Mouse (Mus musculus) small intestine, adult 2 months (tissue): ENCODE measurements around the gene Ntf5. TPM values are rescaled to one million over a fixed set of nuclear protein-coding genes. Genes with fewer than 3 reads are reported as not detected.
"Not testable (repeated sequence)": the region's sequence is repeated elsewhere in the genome, so short reads cannot be mapped to it uniquely, and the experiment has no call there.

Experiments used
- H3K27ac ChIP-seq: fragments of 200-500 bp; 2 replicates; pipeline ENCODE4 v1.5.1; 2012; ENCODE audit warnings: low read depth, low read length, control low read depth, inconsistent platforms; ENCODE audit not compliant: insufficient read depth
- H3K27me3 ChIP-seq: fragments of 200-500 bp; 2 replicates; pipeline ENCODE4 v1.6.1; 2012; ENCODE audit warnings: mild to moderate bottlenecking, moderate library complexity, low read length, inconsistent platforms; ENCODE audit not compliant: control insufficient read depth, insufficient read depth
- H3K36me3 ChIP-seq: fragments of 200-500 bp; 2 replicates; pipeline ENCODE4 v1.6.1; 2012; ENCODE audit warnings: mild to moderate bottlenecking, low read length, control low read depth, inconsistent platforms; ENCODE audit not compliant: control insufficient read depth, insufficient read depth
- H3K4me1 ChIP-seq: fragments of 200-500 bp; 2 replicates; pipeline ENCODE4 v1.6.1; 2012; ENCODE audit warnings: low read length, inconsistent platforms, mixed read lengths; ENCODE audit not compliant: control insufficient read depth, insufficient read depth, insufficient read length
- H3K4me3 ChIP-seq: fragments of 200-500 bp; 2 replicates; pipeline ENCODE4 v1.5.1; 2012; ENCODE audit warnings: low read depth, mild to moderate bottlenecking, control low read depth, inconsistent platforms, low read length, moderate library complexity
- CTCF ChIP-seq: fragments of 200-500 bp; IDR thresholded peaks from 2 replicates; pipeline ENCODE4 v1.5.1; 2012; ENCODE audit warnings: low read depth, mild to moderate bottlenecking, control low read depth, inconsistent platforms, low read length, moderate library complexity, mixed read lengths; ENCODE audit not compliant: insufficient replicate concordance, insufficient read length; ENCODE audit errors: extremely low read depth
- POLR2A ChIP-seq: fragments of 200-500 bp; IDR thresholded peaks from 2 replicates; pipeline ENCODE4 v1.6.1; 2012; ENCODE audit warnings: low read depth, mild to moderate bottlenecking, control low read depth, inconsistent platforms, low read length, moderate library complexity
- WGBS: fragments of 180-500 bp; shearing (Covaris S2); methylation state at CpG from one replicate; pipeline ENCODE4 v1.1.7; 2018; 5-methylcytosine and 5-hydroxymethylcytosine counted together
- polyA plus RNA-seq: library from polyadenylated mRNA; depleted of rRNA; stranded (reverse); fragments of >200 nt; gene quantifications from 2 replicates; pipeline ENCODE4 v1.2.3, GENCODE M21; 2012

The Ntf5 gene
- polyA plus RNA-seq, 1 experiment = 0.28 TPM

GRCm38 (mm10) chr7:45395129-45395541 is 18.4 kb upstream of the Ntf5 start:
- under 1% methylated on average over 20 of the region's 20 CpGs for WGBS
- Histone ChIP-seq H3K4me3 (peak overlapping the region; percentile 76), H3K27me3 (no peaks in the 10 kb centered on the region), H3K4me1 (peaks cover 1% of the 10 kb centered on the region; the same call in 1 of the 2 replicates), H3K36me3 (peaks cover 17% of the 10 kb centered on the region), H3K27ac (peak overlapping the region; percentile 72)
- TF ChIP-seq POLR2A (no peak), CTCF (no peak)

GRCm38 (mm10) chr7:45395578-45396336 is 17.7 kb upstream of the Ntf5 start, which contains the start of gene Snrnp70:
Gene Snrnp70 (minus strand): TSS chr7:45395742.
- Histone ChIP-seq H3K4me1 (peaks cover 1% of the 10 kb centered on the region; the same call in 1 of the 2 replicates), H3K4me3 (peak within 1 kb of the TSS; percentile 76), H3K27me3 (no peaks in the 10 kb centered on the region), H3K36me3 (peaks cover 13% of the 10 kb centered on the region), H3K27ac (peak within 1 kb of the TSS; percentile 72)
- TF ChIP-seq CTCF (0 out of 2 replicates have a peak, but pooled peaks have one; percentile 19), POLR2A (peak; percentile 89)
- WGBS = under 1% methylated on average over 60 of the region's 60 CpGs

- H3K27me3 ChIP-seq, H3K4me1 ChIP-seq: not testable (repeated sequence)
- 0 out of 2 replicates have a peak, but pooled peaks have one; percentile 3 for TF ChIP-seq CTCF
- Histone ChIP-seq H3K36me3 (peaks cover 11% of the 10 kb centered on the region), H3K4me3 (peak overlapping the region; percentile 66), H3K27ac (peak overlapping the region; percentile 58; the same call in 1 of the 2 replicates)
- 2% methylated on average over 3 of the region's 3 CpGs for WGBS
Observed at GRCm38 (mm10) chr7:45396337-45396775, 17.1 kb upstream of the Ntf5 start.

- Histone ChIP-seq H3K36me3 (peaks cover 7% of the 10 kb centered on the region), H3K27me3 (no peaks in the 10 kb centered on the region), H3K27ac (no peak overlapping the region), H3K4me3 (no peak overlapping the region), H3K4me1 (peaks cover 1% of the 10 kb centered on the region; the same call in 1 of the 2 replicates)
- 56% methylated on average over 2 of the region's 2 CpGs for WGBS
- TF ChIP-seq POLR2A = no peak
- TF ChIP-seq CTCF = no peak
Observed at GRCm38 (mm10) chr7:45396787-45397186, 16.7 kb upstream of the Ntf5 start.

- no peak overlapping the region for H3K4me3 ChIP-seq
- H3K4me1 ChIP-seq = peaks cover 12% of the 10 kb centered on the region
- TF ChIP-seq CTCF (no peak), POLR2A (no peak)
- H3K27ac ChIP-seq = no peak overlapping the region
- H3K36me3 ChIP-seq = no peaks in the 10 kb centered on the region
- H3K27me3 ChIP-seq = peaks cover 11% of the 10 kb centered on the region
- WGBS = 75% methylated on average over 10 of the region's 10 CpGs
Observed at GRCm38 (mm10) chr7:45401521-45402085, 11.9 kb upstream of the Ntf5 start.

- Histone ChIP-seq H3K4me3 (no peak overlapping the region), H3K27ac (no peak overlapping the region), H3K36me3 (no peaks in the 10 kb centered on the region), H3K27me3 (peaks cover 28% of the 10 kb centered on the region), H3K4me1 (peaks cover 14% of the 10 kb centered on the region)
- WGBS = 41% methylated on average over 6 of the region's 6 CpGs
- TF ChIP-seq CTCF (peak; percentile 72; the same call in 1 of the 2 replicates), POLR2A (no peak)
Observed at GRCm38 (mm10) chr7:45403532-45404261, 9.8 kb upstream of the Ntf5 start.
